Mouse (Mus musculus) C2C12 (cell line): ENCODE data around the gene Dnmt1. TPM values are rescaled to one million over a fixed set of nuclear protein-coding genes. Genes with fewer than 3 reads are reported as not detected.

Experiments used
- H3K27me3 ChIP-seq: one replicate; pipeline ENCODE4 v1.6.1; 2011; ENCODE audit not compliant: control insufficient read depth, insufficient read depth, insufficient read length
- H3K36me3 ChIP-seq: one replicate; pipeline ENCODE4 v1.6.1; 2011; ENCODE audit not compliant: control insufficient read depth, insufficient read depth
- H3K4me3 ChIP-seq: one replicate; pipeline ENCODE4 v1.5.1; 2011; ENCODE audit warnings: mild to moderate bottlenecking, control low read depth; ENCODE audit not compliant: poor library complexity, insufficient read depth, severe bottlenecking
- H3K79me2 ChIP-seq: one replicate; pipeline ENCODE4 v1.6.1; 2011; ENCODE audit not compliant: control insufficient read depth, insufficient read depth
- H3K79me3 ChIP-seq: one replicate; pipeline ENCODE4 v1.6.1; 2011; ENCODE audit warnings: low read depth, control low read depth
- H3ac ChIP-seq: one replicate; pipeline ENCODE3; 2011; ENCODE audit warnings: low read depth; ENCODE audit not compliant: control insufficient read depth, insufficient read length
- CEBPB ChIP-seq: IDR thresholded peaks from one replicate; pipeline ENCODE4 v1.6.1; 2011; ENCODE audit warnings: low read depth, mild to moderate bottlenecking, control low read depth, moderate library complexity
- CTCF ChIP-seq: IDR thresholded peaks from one replicate; pipeline ENCODE4 v1.5.1; 2011; ENCODE audit not compliant: control insufficient read depth, insufficient read depth, insufficient read length
- FOSL1 ChIP-seq: IDR thresholded peaks from one replicate; pipeline ENCODE4 v1.8.0; 2011; ENCODE audit warnings: mild to moderate bottlenecking, low read length; ENCODE audit not compliant: poor library complexity, insufficient read depth, severe bottlenecking
- MAX ChIP-seq: IDR thresholded peaks from one replicate; pipeline ENCODE4 v1.6.1; 2011; ENCODE audit warnings: mild to moderate bottlenecking, control low read depth
- MYOD1 ChIP-seq: IDR thresholded peaks from one replicate; pipeline ENCODE4 v1.6.1; 2011; ENCODE audit warnings: low read depth; ENCODE audit not compliant: control insufficient read depth, insufficient read length
- MYOG ChIP-seq: IDR thresholded peaks from one replicate; pipeline ENCODE4 v1.6.1; 2011; ENCODE audit not compliant: control insufficient read depth, insufficient read length; ENCODE audit errors: extremely low read depth
- USF1 ChIP-seq: IDR thresholded peaks from one replicate; pipeline ENCODE4 v1.6.1; 2011; ENCODE audit warnings: low read depth, mild to moderate bottlenecking, control low read depth, moderate library complexity
- long read RNA-seq, 2 experiments: library from polyadenylated mRNA; unstranded; transcript quantifications; one replicate each; pipeline ENCODE4 v2.0.0; 2019 to 2020
- polyA plus RNA-seq: library from polyadenylated mRNA; unstranded; fragments of >200 nt; fragmentation: generic; extraction: Trizol; gene quantifications from one replicate; pipeline ENCODE4 v1.2.1, GENCODE M21; 2012; ENCODE audit warnings: missing spikeins

The Dnmt1 gene
- polyA plus RNA-seq = 69.7 TPM
- long read RNA-seq, experiment 1, partial matches to known transcripts = 8 of 12 reads
- long read RNA-seq, experiment 1, other reads (novel, unspliced or antisense) = 4 of 12 reads
- long read RNA-seq, experiment 2, full-length matches to known transcripts = 195 of 564 reads
- long read RNA-seq, experiment 2, partial matches to known transcripts = 54 of 564 reads
- long read RNA-seq, experiment 2, other reads (novel, unspliced or antisense) = 315 of 564 reads

DNA sequence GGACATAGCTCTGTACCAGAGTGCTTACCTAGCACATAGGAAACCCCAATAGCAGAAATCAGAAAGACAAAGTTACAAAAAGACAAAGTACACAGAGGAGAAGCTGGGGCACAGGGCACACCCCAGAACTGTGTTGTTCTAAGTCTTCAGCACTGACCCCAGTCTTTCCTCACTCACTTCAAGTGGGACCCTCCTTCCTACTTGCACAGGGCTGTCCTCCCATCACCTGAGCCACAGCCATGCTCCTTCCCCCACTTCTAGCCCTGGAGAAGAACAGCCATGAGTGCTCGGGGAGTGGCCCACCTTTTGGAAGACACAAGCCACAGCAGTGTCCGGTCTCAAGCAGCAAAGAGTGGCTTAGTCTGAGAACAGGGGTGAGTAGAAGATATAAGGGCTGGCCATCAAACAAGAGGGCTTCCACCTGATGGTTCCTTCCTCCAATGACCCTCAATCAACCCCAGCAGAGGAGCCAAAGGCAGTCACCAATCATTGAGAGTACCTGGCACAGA, at the start of gene Dnmt1:
TSS of gene Dnmt1 (minus strand) at position 459 of the 509 bp plus-strand sequence.
- TF ChIP-seq MAX = no peak
- TF ChIP-seq CTCF = no peak
- no peak for TF ChIP-seq MYOG
- no peak for TF ChIP-seq FOSL1
- no peak for TF ChIP-seq USF1
- TF ChIP-seq MYOD1 = no peak
- no peak for TF ChIP-seq CEBPB
- Histone ChIP-seq H3K4me3 (no peak within 1 kb of the TSS), H3K36me3 (no peaks in the 10 kb centered on the region), H3K79me2 (no peaks in the 10 kb centered on the region), H3K79me3 (no peaks in the 10 kb centered on the region), H3ac (no peak within 1 kb of the TSS), H3K27me3 (no peaks in the 10 kb centered on the region)

- Histone ChIP-seq H3K36me3 (peaks cover 22% of the 10 kb centered on the region), H3ac (no peak overlapping the region), H3K27me3 (no peaks in the 10 kb centered on the region), H3K79me3 (no peaks in the 10 kb centered on the region), H3K79me2 (no peaks in the 10 kb centered on the region), H3K4me3 (no peak overlapping the region)
- no peak for TF ChIP-seq MAX
- TF ChIP-seq FOSL1 = no peak
- TF ChIP-seq MYOD1 = no peak
- no peak for TF ChIP-seq CEBPB
- no peak for TF ChIP-seq CTCF
- TF ChIP-seq MYOG = no peak
- no peak for TF ChIP-seq USF1
Measured at GRCm38 (mm10) chr9:21008007-21008406, 48.3 kb upstream of the Dnmt1 start.

- peaks cover 22% of the 10 kb centered on the region for H3K36me3 ChIP-seq
- no peaks in the 10 kb centered on the region for H3K79me2 ChIP-seq
- no peak for TF ChIP-seq FOSL1
- no peak for TF ChIP-seq MYOG
- no peak for TF ChIP-seq MYOD1
- TF ChIP-seq MAX = no peak
- no peak for TF ChIP-seq USF1
- TF ChIP-seq CEBPB = no peak
- no peak for TF ChIP-seq CTCF
- no peaks in the 10 kb centered on the region for H3K27me3 ChIP-seq
- H3ac ChIP-seq = no peak overlapping the region
- H3K4me3 ChIP-seq = no peak overlapping the region
- no peaks in the 10 kb centered on the region for H3K79me3 ChIP-seq
Measured at GRCm38 (mm10) chr9:21007313-21007952, 47.7 kb upstream of the Dnmt1 start.

- Histone ChIP-seq H3K4me3 (peak within 1 kb of the TSS; percentile 85), H3K79me3 (no peaks in the 10 kb centered on the region), H3ac (peak within 1 kb of the TSS; percentile 85), H3K27me3 (no peaks in the 10 kb centered on the region), H3K79me2 (no peaks in the 10 kb centered on the region), H3K36me3 (peaks cover 18% of the 10 kb centered on the region)
- TF ChIP-seq USF1 (no peak), FOSL1 (no peak), MYOD1 (no peak), CEBPB (no peak), MAX (peak; percentile 40), CTCF (no peak), MYOG (no peak)
Measured at GRCm38 (mm10) chr9:21002627-21003551, 43.2 kb upstream of the Dnmt1 start, which contains the start of gene Mrpl4. Gene Mrpl4, plus strand, starts transcription at chr9:21002738.

DNA sequence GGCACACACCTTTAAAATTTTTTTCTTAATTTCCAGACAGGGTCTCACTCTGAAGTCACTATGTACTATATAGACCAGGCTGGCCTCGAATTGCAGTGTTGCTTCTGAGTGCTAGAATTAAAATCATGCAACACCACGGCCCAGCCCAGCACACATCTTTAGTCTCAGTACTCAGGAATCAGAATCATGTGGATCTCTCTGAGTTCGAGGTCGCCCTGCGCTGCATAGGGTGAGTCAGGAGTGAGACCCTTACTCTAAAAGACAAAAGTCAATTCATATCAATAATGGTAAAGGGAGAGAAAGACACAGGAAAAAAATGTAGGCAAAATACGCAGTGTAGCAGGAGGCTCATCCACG, 42.6 kb upstream of the Dnmt1 start:
- H3K79me2 ChIP-seq = no peaks in the 10 kb centered on the region
- TF ChIP-seq MAX (no peak), FOSL1 (no peak)
- no peaks in the 10 kb centered on the region for H3K79me3 ChIP-seq
- no peaks in the 10 kb centered on the region for H3K27me3 ChIP-seq
- H3K36me3 ChIP-seq = peaks cover 18% of the 10 kb centered on the region
- H3K4me3 ChIP-seq = peak overlapping the region; percentile 85
- peak overlapping the region; percentile 28 for H3ac ChIP-seq
